7 mouse cellular contexts compared by ENCODE assay signal in genomic region chr11:105591905-105592304, GRCm38 (mm10). TPM values are rescaled to one million over a fixed set of nuclear protein-coding genes. Genes with fewer than 3 reads are reported as not detected.
A peak's percentile ranks its signal among the peaks of the same experiment; 100 is the strongest.
DNase-seq lines count a peak whose midpoint lies in the region; ATAC-seq and TF ChIP-seq lines count a peak whose summit lies in the region.

No protein-coding gene starts in this region.

- H3K36me3 ChIP-seq in embryonic facial prominence, embryonic 11.5 days (replicated peaks; ENCODE audit: control insufficient read depth, insufficient read depth, low read depth, low read length): no peaks in the 10 kb centered on the region
- no peaks in the 10 kb centered on the region for H3K36me3 ChIP-seq in hindbrain, embryonic 12.5 days
- H3K36me3 ChIP-seq in liver, embryonic 14.5 days (replicated peaks; ENCODE audit: control insufficient read depth, insufficient read depth, low read depth): no peaks in the 10 kb centered on the region

- H3K27ac ChIP-seq in embryonic facial prominence, embryonic 11.5 days (replicated peaks; ENCODE audit: low read depth, low read length): no peak overlapping the region
- no peak overlapping the region for H3K27ac ChIP-seq in hindbrain, embryonic 12.5 days
- no peak overlapping the region for H3K27ac ChIP-seq in liver, embryonic 14.5 days

- H3K9ac ChIP-seq in embryonic facial prominence, embryonic 11.5 days (replicated peaks; ENCODE audit: low read length): no peak overlapping the region
- no peak overlapping the region for H3K9ac ChIP-seq in hindbrain, embryonic 12.5 days
- H3K9ac ChIP-seq in liver, embryonic 14.5 days (replicated peaks): no peak overlapping the region

- no peak for TF ChIP-seq EP300 in liver, embryonic 14.5 days (IDR thresholded peaks at IDR 0.05; ENCODE audit: low read depth)

- no peaks in the 10 kb centered on the region for H3K27me3 ChIP-seq in embryonic facial prominence, embryonic 11.5 days (ENCODE audit: control insufficient read depth, insufficient read depth, low read length)
- no peaks in the 10 kb centered on the region for H3K27me3 ChIP-seq in hindbrain, embryonic 12.5 days
- no peaks in the 10 kb centered on the region for H3K27me3 ChIP-seq in liver, embryonic 14.5 days (ENCODE audit: control insufficient read depth, insufficient read depth, low read length)

- ATAC-seq in embryonic facial prominence, embryonic 11.5 days (replicated peaks; ENCODE audit: insufficient number of reproducible peaks, low FRiP score, low TSS enrichment, low read depth): no peak
- ATAC-seq in hindbrain, embryonic 12.5 days (ENCODE audit: low FRiP score): 0 out of 2 replicates have a peak, but pooled peaks have one; percentile 46
- no peak for ATAC-seq in liver, embryonic 14.5 days (ENCODE audit: insufficient read depth)
- peak; percentile 54; the same call in 1 of the 2 replicates for ATAC-seq in neutrophil, adult 5-6 weeks (ENCODE audit: extremely low read depth, insufficient number of reproducible peaks, low FRiP score, poor library complexity, severe bottlenecking)

- H3K4me2 ChIP-seq in embryonic facial prominence, embryonic 11.5 days (ENCODE audit: low read depth, low read length): no peak overlapping the region
- peak overlapping the region; percentile 78 for H3K4me2 ChIP-seq in hindbrain, embryonic 12.5 days (replicated peaks)
- no peak overlapping the region for H3K4me2 ChIP-seq in liver, embryonic 14.5 days (ENCODE audit: low read depth)

- no peaks in the 10 kb centered on the region for H3K9me3 ChIP-seq in embryonic facial prominence, embryonic 11.5 days (replicated peaks; ENCODE audit: control insufficient read depth, low read length)
- no peaks in the 10 kb centered on the region for H3K9me3 ChIP-seq in hindbrain, embryonic 12.5 days (replicated peaks)
- H3K9me3 ChIP-seq in liver, embryonic 14.5 days (ENCODE audit: control insufficient read depth, low read length): no peaks in the 10 kb centered on the region

- H3K4me1 ChIP-seq in embryonic facial prominence, embryonic 11.5 days (ENCODE audit: control insufficient read depth, insufficient read depth, low read length): no peaks in the 10 kb centered on the region
- no peaks in the 10 kb centered on the region for H3K4me1 ChIP-seq in hindbrain, embryonic 12.5 days
- H3K4me1 ChIP-seq in liver, embryonic 14.5 days (replicated peaks; ENCODE audit: control insufficient read depth in 2 of 2, insufficient read depth in 2 of 2, low read length in 1 of 2): peaks cover 2 to 7% of the 10 kb centered on the region in 2 experiments; a peak in 3 of 4 replicates

- peak; percentile 69 to 76 for DNase-seq in right cerebral cortex, postnatal 10 days (ENCODE audit: low spot score in 2 of 2)
- DNase-seq in right cerebral cortex, postnatal 4 days: no peak
- DNase-seq in adipocyte (ENCODE audit: low spot score): peak; percentile 81
- peak; percentile 76 for DNase-seq in embryonic facial prominence, embryonic 11.5 days (ENCODE audit: low spot score)
- DNase-seq in liver, embryonic 14.5 days (ENCODE audit: low read depth in 3 of 3, low spot score in 3 of 3): peak; percentile 45 to 46 (median 45)

- 21% methylated on average over 1 of the region's 1 CpGs for WGBS in embryonic facial prominence, embryonic 11.5 days
- WGBS in hindbrain, embryonic 12.5 days: 26% methylated on average over 1 of the region's 1 CpGs
- WGBS in liver, embryonic 14.5 days (ENCODE audit: insufficient replicate concordance): 18% methylated on average over 1 of the region's 1 CpGs

- TF ChIP-seq CTCF in liver, embryonic 14.5 days (IDR thresholded peaks at IDR 0.05; ENCODE audit: low read depth): peak; percentile 77

- H3K4me3 ChIP-seq in embryonic facial prominence, embryonic 11.5 days (ENCODE audit: low read depth, low read length): no peak overlapping the region
- H3K4me3 ChIP-seq in hindbrain, embryonic 12.5 days: 0 out of 2 replicates have a peak overlapping the region, but pooled peaks have one; percentile 88
- no peak overlapping the region for H3K4me3 ChIP-seq in liver, embryonic 14.5 days (ENCODE audit: insufficient read depth in 1 of 2, low read depth in 2 of 2, low read length in 2 of 2)

RNA-seq across cellular contexts. Expression of gene Tanc2, which starts 2.1 kb away (rescaled TPM):
- 10.6 and 12.1 TPM in 2 replicates for polyA plus RNA-seq in embryonic facial prominence, embryonic 11.5 days (2014; fragmentation: Nextera tagmentation; extraction: Ambion mirVana)
- polyA plus RNA-seq in hindbrain, embryonic 12.5 days (2016; fragmentation: Nextera tagmentation; extraction: Ambion mirVana): 25.9 and 26.0 TPM in 2 replicates
- polyA plus RNA-seq in liver, embryonic 14.5 days (2012; rRNA removed): 0.66 TPM in 2 replicates
- 0.89 and 0.99 TPM in 2 replicates for polyA plus RNA-seq in liver, embryonic 14.5 days (2014; fragmentation: Nextera tagmentation; extraction: Ambion mirVana)
- total RNA-seq in neutrophil, adult 5-6 weeks (2017): 0.25 and 3.3 TPM in 2 replicates

Comparison
In these comparisons a context has a peak if more than half of its experiments do, and no peak if none do; other contexts are left out.
1. ATAC-seq: peak in hindbrain, embryonic 12.5 days (single experiment) and neutrophil, adult 5-6 weeks (single experiment); none in embryonic facial prominence, embryonic 11.5 days (single experiment) and liver, embryonic 14.5 days (single experiment).